Mouse (Mus musculus) limb, embryonic 15.5 days (tissue): Measurements from ENCODE around the gene Arnt2. TPM values are rescaled to one million over a fixed set of nuclear protein-coding genes. Genes with fewer than 3 reads are reported as not detected.

Experiments used
- ATAC-seq: fragments of 200-750 bp; cut with Nextera tagmentation; 2 replicates; pipeline ENCODE4 v1.8.0; 2017; ENCODE audit warnings: low read depth, moderate TSS enrichment; ENCODE audit not compliant: insufficient number of reproducible peaks, low FRiP score, low TSS enrichment
- H3K27ac ChIP-seq: fragments of 300-500 bp; sonication (generic); 2 replicates; pipeline ENCODE4 v1.5.1; 2015; ENCODE audit warnings: moderate library complexity, mild to moderate bottlenecking, inconsistent platforms
- H3K27me3 ChIP-seq: fragments of 300-500 bp; sonication (generic); 2 replicates; pipeline ENCODE4 v1.6.1; 2015; ENCODE audit warnings: inconsistent platforms
- H3K36me3 ChIP-seq: fragments of 300-500 bp; sonication (generic); 2 replicates; pipeline ENCODE4 v1.6.1; 2015; ENCODE audit warnings: inconsistent platforms
- H3K4me1 ChIP-seq: fragments of 300-500 bp; sonication (generic); 2 replicates; pipeline ENCODE4 v1.6.1; 2015; ENCODE audit warnings: inconsistent platforms
- H3K4me2 ChIP-seq: fragments of 300-500 bp; sonication (generic); 2 replicates; pipeline ENCODE4 v1.6.1; 2015; ENCODE audit warnings: mild to moderate bottlenecking, inconsistent platforms
- H3K4me3 ChIP-seq: fragments of 300-500 bp; sonication (generic); 2 replicates; pipeline ENCODE4 v1.5.1; 2015; ENCODE audit warnings: mild to moderate bottlenecking, inconsistent platforms
- H3K9ac ChIP-seq: fragments of 300-500 bp; sonication (generic); 2 replicates; pipeline ENCODE4 v1.6.1; 2015; ENCODE audit warnings: inconsistent platforms
- H3K9me3 ChIP-seq: fragments of 300-500 bp; sonication (generic); 2 replicates; pipeline ENCODE4 v1.6.1; 2016; ENCODE audit warnings: inconsistent platforms
- WGBS: fragments of 180-500 bp; shearing (Covaris S2); methylation state at CpG from one replicate; pipeline ENCODE4 v1.1.7; 2015; 5-methylcytosine and 5-hydroxymethylcytosine counted together
- polyA plus RNA-seq: library from polyadenylated mRNA; unstranded; fragments of >200 nt; fragmentation: Nextera tagmentation; extraction: Ambion mirVana; gene quantifications from 2 replicates; pipeline ENCODE4 v1.2.1, GENCODE M21; 2015

Gene Arnt2
- polyA plus RNA-seq: 6.3 and 7.3 TPM in 2 replicates

GRCm38 (mm10) chr7:84409896-84410521 is at the start of gene Arnt2:
TSS of gene Arnt2 (minus strand) at chr7:84410176.
- Histone ChIP-seq H3K4me2 (peak within 1 kb of the TSS; percentile 87), H3K4me1 (peaks cover 13% of the 10 kb centered on the region), H3K27ac (peak within 1 kb of the TSS; percentile 79), H3K36me3 (no peaks in the 10 kb centered on the region), H3K9me3 (no peaks in the 10 kb centered on the region), H3K27me3 (no peaks in the 10 kb centered on the region), H3K9ac (peak within 1 kb of the TSS; percentile 77), H3K4me3 (peak within 1 kb of the TSS; percentile 69)
- WGBS: 0% methylated on average over 36 of the region's 69 CpGs
- ATAC-seq: peak; percentile 68

GRCm38 (mm10) chr7:84451681-84452080 is 41.7 kb upstream of the Arnt2 start:
- no peaks in the 10 kb centered on the region for H3K4me1 ChIP-seq
- no peak overlapping the region for H3K4me3 ChIP-seq
- H3K27me3 ChIP-seq: no peaks in the 10 kb centered on the region
- H3K9me3 ChIP-seq: no peaks in the 10 kb centered on the region
- H3K4me2 ChIP-seq: no peak overlapping the region
- no peak overlapping the region for H3K27ac ChIP-seq
- no peak for ATAC-seq
- H3K9ac ChIP-seq: no peak overlapping the region
- H3K36me3 ChIP-seq: no peaks in the 10 kb centered on the region

- WGBS: 61% methylated on average over 2 of the region's 2 CpGs
Measured at GRCm38 (mm10) chr7:84449066-84449465, 39.1 kb upstream of the Arnt2 start.

GRCm38 (mm10) chr7:84448512-84448911 is 38.5 kb upstream of the Arnt2 start:
- no peak overlapping the region for H3K4me2 ChIP-seq
- ATAC-seq: no peak
- no peaks in the 10 kb centered on the region for H3K27me3 ChIP-seq
- H3K9ac ChIP-seq: no peak overlapping the region
- H3K4me1 ChIP-seq: no peaks in the 10 kb centered on the region
- H3K27ac ChIP-seq: no peak overlapping the region
- H3K4me3 ChIP-seq: no peak overlapping the region
- H3K9me3 ChIP-seq: no peaks in the 10 kb centered on the region
- H3K36me3 ChIP-seq: no peaks in the 10 kb centered on the region

More at GRCm38 (mm10) chr7:84449066-84449465, 39.1 kb upstream of the Arnt2 start:
- no peaks in the 10 kb centered on the region for H3K9me3 ChIP-seq
- no peak overlapping the region for H3K4me2 ChIP-seq
- H3K36me3 ChIP-seq: no peaks in the 10 kb centered on the region
- no peaks in the 10 kb centered on the region for H3K4me1 ChIP-seq
- no peaks in the 10 kb centered on the region for H3K27me3 ChIP-seq
- H3K27ac ChIP-seq: no peak overlapping the region
- H3K9ac ChIP-seq: no peak overlapping the region
- H3K4me3 ChIP-seq: no peak overlapping the region
- ATAC-seq: no peak

GRCm38 (mm10) chr7:84447740-84448435 is 37.9 kb upstream of the Arnt2 start:
- Histone ChIP-seq H3K27ac (no peak overlapping the region), H3K9ac (no peak overlapping the region), H3K9me3 (no peaks in the 10 kb centered on the region), H3K4me3 (no peak overlapping the region), H3K36me3 (no peaks in the 10 kb centered on the region), H3K4me2 (no peak overlapping the region), H3K27me3 (no peaks in the 10 kb centered on the region), H3K4me1 (no peaks in the 10 kb centered on the region)
- no peak for ATAC-seq
- WGBS: 78% methylated on average over 5 of the region's 5 CpGs

GRCm38 (mm10) chr7:84447060-84447459 is 37.1 kb upstream of the Arnt2 start:
- 19% methylated on average over 4 of the region's 4 CpGs for WGBS
- no peaks in the 10 kb centered on the region for H3K9me3 ChIP-seq
- no peak overlapping the region for H3K27ac ChIP-seq
- no peak overlapping the region for H3K4me2 ChIP-seq
- H3K4me1 ChIP-seq: no peaks in the 10 kb centered on the region
- H3K27me3 ChIP-seq: no peaks in the 10 kb centered on the region
- no peak overlapping the region for H3K4me3 ChIP-seq
- ATAC-seq: no peak
- H3K36me3 ChIP-seq: no peaks in the 10 kb centered on the region
- H3K9ac ChIP-seq: no peak overlapping the region

- no peak for ATAC-seq
- Histone ChIP-seq H3K4me3 (no peak overlapping the region), H3K4me2 (no peak overlapping the region), H3K9me3 (no peaks in the 10 kb centered on the region), H3K9ac (no peak overlapping the region), H3K4me1 (no peaks in the 10 kb centered on the region), H3K36me3 (no peaks in the 10 kb centered on the region), H3K27ac (no peak overlapping the region), H3K27me3 (no peaks in the 10 kb centered on the region)
- 72% methylated on average over 2 of the region's 2 CpGs for WGBS
Measured at GRCm38 (mm10) chr7:84442343-84442911, 32.5 kb upstream of the Arnt2 start.

GRCm38 (mm10) chr7:84439606-84440005 is 29.6 kb upstream of the Arnt2 start:
- Histone ChIP-seq H3K9ac (no peak overlapping the region), H3K4me1 (no peaks in the 10 kb centered on the region), H3K4me2 (no peak overlapping the region), H3K9me3 (no peaks in the 10 kb centered on the region), H3K36me3 (no peaks in the 10 kb centered on the region), H3K27me3 (no peaks in the 10 kb centered on the region), H3K27ac (no peak overlapping the region), H3K4me3 (no peak overlapping the region)
- ATAC-seq: no peak
- WGBS: 71% methylated on average over 1 of the region's 1 CpGs

GRCm38 (mm10) chr7:84434901-84435300 is 24.9 kb upstream of the Arnt2 start:
- Histone ChIP-seq H3K4me3 (no peak overlapping the region), H3K9me3 (no peaks in the 10 kb centered on the region), H3K9ac (no peak overlapping the region), H3K27me3 (no peaks in the 10 kb centered on the region), H3K36me3 (no peaks in the 10 kb centered on the region), H3K4me1 (0 out of 2 replicates have a peak, but pooled peaks cover 2% of the 10 kb centered on the region), H3K4me2 (no peak overlapping the region), H3K27ac (no peak overlapping the region)
- 42% methylated on average over 2 of the region's 2 CpGs for WGBS
- ATAC-seq: no peak

- Histone ChIP-seq H3K36me3 (no peaks in the 10 kb centered on the region), H3K27me3 (no peaks in the 10 kb centered on the region), H3K9ac (no peak overlapping the region), H3K4me3 (no peak overlapping the region), H3K27ac (no peak overlapping the region), H3K9me3 (no peaks in the 10 kb centered on the region), H3K4me1 (0 out of 2 replicates have a peak, but pooled peaks cover 3% of the 10 kb centered on the region), H3K4me2 (no peak overlapping the region)
- no peak for ATAC-seq
Measured at GRCm38 (mm10) chr7:84432151-84432550, 22.2 kb upstream of the Arnt2 start.

- Histone ChIP-seq H3K4me2 (no peak overlapping the region), H3K27ac (no peak overlapping the region), H3K4me3 (no peak overlapping the region), H3K9ac (no peak overlapping the region), H3K27me3 (no peaks in the 10 kb centered on the region), H3K4me1 (0 out of 2 replicates have a peak, but pooled peaks cover 3% of the 10 kb centered on the region), H3K36me3 (no peaks in the 10 kb centered on the region), H3K9me3 (no peaks in the 10 kb centered on the region)
- 77% methylated on average over 2 of the region's 2 CpGs for WGBS
- ATAC-seq: no peak
Measured at GRCm38 (mm10) chr7:84427221-84427620, 17.2 kb upstream of the Arnt2 start.

GRCm38 (mm10) chr7:84424670-84425385 is 14.9 kb upstream of the Arnt2 start:
- no peaks in the 10 kb centered on the region for H3K36me3 ChIP-seq
- WGBS: 47% methylated on average over 7 of the region's 7 CpGs
- no peak for ATAC-seq
- no peak overlapping the region for H3K27ac ChIP-seq
- H3K4me1 ChIP-seq: no peaks in the 10 kb centered on the region
- H3K4me2 ChIP-seq: no peak overlapping the region
- H3K9ac ChIP-seq: no peak overlapping the region
- H3K9me3 ChIP-seq: no peaks in the 10 kb centered on the region
- H3K4me3 ChIP-seq: no peak overlapping the region
- H3K27me3 ChIP-seq: no peaks in the 10 kb centered on the region
